Mouse (Mus musculus): Measurements from ENCODE around the gene Vmn1r69. TPM values are rescaled to one million over a fixed set of nuclear protein-coding genes. Genes with fewer than 3 reads are reported as not detected.

Vmn1r69 gene
- polyA plus RNA-seq (2015; fragmentation: Nextera tagmentation; extraction: Ambion mirVana): not detected in 2 replicates

DNA sequence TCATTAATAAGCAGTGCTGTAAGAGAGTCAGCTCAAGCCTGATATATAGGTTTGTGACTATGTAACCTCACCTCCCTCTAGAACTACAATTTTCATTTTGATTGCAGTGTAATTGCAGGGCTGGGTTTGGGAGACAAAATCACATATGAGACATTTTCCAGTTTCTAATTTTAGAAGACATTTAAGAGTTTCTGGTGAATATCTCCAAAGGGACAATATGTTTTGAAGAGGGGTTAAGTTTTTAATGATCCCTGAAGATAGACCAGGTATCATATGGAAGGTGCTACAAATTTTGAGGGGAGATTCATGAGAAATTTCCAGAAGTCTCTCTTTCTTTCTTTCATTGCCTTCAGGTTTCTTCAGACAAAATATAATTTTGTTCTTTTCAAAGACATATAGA, at the start of gene Vmn1r69:
TSS of gene Vmn1r69 (minus strand) at position 101 of the 400 bp plus-strand sequence.

DNA sequence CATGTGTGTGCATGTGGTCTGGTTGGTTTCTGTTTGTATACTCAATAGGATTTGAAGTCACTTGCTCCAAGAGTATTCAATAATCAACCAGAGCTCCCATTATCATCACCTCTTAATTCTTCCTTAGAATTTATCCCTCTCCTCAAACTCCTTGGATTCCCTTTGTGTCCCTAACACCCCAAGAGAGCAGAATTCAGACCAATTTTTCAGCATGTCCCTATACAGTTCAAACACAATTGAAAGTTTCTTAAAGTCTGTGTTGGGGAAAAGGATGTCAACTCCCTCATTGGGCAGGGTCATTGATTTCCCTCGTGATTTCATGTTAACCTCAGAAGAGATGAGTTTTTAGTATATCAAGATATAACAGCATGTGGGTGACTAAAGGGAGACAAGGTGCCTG, 17.8 kb upstream of the Vmn1r69 start, which contains the start of gene Vmn1r70:
TSS of gene Vmn1r70 (plus strand) at position 301 of the 400 bp plus-strand sequence.

DNA sequence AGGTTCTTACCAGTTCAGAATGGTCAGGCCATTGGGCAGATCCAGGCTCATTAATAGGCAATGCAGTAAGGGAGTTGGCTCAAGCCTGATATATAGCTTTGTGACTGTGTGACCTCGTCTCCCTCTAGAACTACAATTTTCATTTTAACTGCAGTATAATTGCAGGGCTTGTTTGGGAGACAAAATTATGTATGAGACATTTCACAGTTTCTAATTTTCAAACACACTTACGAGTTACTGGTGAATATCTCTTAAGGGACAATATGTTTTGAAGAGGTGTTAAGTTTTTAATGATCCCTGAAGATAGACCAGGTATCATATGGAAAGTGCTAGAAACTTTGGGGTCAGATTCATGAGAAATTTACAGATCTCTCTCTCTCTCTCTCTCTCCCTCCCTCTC, 55.1 kb downstream of the Vmn1r69 start, which contains the start of gene Vmn1r68:
TSS of gene Vmn1r68 (minus strand) at position 101 of the 400 bp plus-strand sequence.

Other genes starting within 250 kb of the Vmn1r69 start
- not detected in 2 replicates for gene Vmn1r67, start 170.3 kb downstream of the Vmn1r69 start, polyA plus RNA-seq (2015; fragmentation: Nextera tagmentation; extraction: Ambion mirVana)
- gene Zik1, start 118.3 kb downstream of the Vmn1r69 start, polyA plus RNA-seq (2015; fragmentation: Nextera tagmentation; extraction: Ambion mirVana): 11.9 and 12.6 TPM in 2 replicates
- gene Vmn1r68, start 55.2 kb downstream of the Vmn1r69 start, polyA plus RNA-seq (2015; fragmentation: Nextera tagmentation; extraction: Ambion mirVana): not detected in 2 replicates
- gene Vmn1r70, start 17.9 kb upstream of the Vmn1r69 start, polyA plus RNA-seq (2015; fragmentation: Nextera tagmentation; extraction: Ambion mirVana): not detected in 2 replicates
- gene Nlrp4b, start 74.1 kb upstream of the Vmn1r69 start, polyA plus RNA-seq (2015; fragmentation: Nextera tagmentation; extraction: Ambion mirVana): not detected in 2 replicates
- not detected in 2 replicates for gene Vmn1r71, start 140.7 kb upstream of the Vmn1r69 start, polyA plus RNA-seq (2015; fragmentation: Nextera tagmentation; extraction: Ambion mirVana)

Measured in neural tube, postnatal 0 days (tissue).